Mouse (Mus musculus): Measurements from ENCODE around the gene Med24. TPM values are rescaled to one million over a fixed set of nuclear protein-coding genes. Genes with fewer than 3 reads are reported as not detected.

Gene Med24
- total RNA-seq, 2 experiments from 2014 or later: 8.8 to 17.6 TPM

DNA sequence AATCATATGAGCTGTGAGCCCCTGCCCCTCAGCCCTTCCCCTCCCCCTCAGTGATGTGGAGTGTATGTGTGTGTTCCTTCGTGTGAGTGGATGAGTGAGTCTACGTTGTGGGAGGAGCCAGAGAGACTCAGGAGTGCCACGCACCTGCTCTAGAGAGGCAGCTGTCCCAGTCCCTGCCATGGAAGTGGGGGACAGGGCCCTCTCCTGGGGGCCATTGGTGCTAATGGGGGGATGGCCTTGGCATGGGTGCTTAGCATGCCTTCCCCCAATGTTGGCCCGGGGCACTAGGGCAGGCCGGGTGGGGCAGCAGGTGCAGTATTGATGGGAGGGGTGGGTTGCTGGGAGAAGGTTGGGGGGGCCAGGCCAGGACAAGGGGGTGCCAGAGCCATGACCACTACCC lies 37.6 kb upstream of the Med24 start:
- ATAC-seq (replicated peaks; ENCODE audit: low FRiP score, poor library complexity, severe bottlenecking): no peak

DNA sequence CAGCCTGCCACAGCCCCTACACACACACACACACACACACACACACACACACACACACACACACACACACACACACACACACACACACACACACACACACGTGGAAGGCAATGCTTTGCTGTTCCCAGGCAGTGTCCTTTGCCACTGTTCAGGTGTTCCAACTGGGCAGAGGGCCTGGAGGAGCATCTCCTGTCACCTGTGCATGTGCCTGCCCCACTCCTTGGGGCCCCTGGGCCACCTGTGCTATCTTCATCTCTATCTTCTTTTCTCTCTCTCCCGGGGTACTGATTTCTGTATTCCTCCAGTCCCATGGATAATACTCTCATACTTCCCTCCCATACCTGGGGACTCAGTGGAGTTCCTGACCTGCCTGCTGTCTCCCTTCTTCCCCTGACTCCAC lies 37.1 kb upstream of the Med24 start:
- no peak for ATAC-seq (replicated peaks; ENCODE audit: low FRiP score, poor library complexity, severe bottlenecking)

DNA sequence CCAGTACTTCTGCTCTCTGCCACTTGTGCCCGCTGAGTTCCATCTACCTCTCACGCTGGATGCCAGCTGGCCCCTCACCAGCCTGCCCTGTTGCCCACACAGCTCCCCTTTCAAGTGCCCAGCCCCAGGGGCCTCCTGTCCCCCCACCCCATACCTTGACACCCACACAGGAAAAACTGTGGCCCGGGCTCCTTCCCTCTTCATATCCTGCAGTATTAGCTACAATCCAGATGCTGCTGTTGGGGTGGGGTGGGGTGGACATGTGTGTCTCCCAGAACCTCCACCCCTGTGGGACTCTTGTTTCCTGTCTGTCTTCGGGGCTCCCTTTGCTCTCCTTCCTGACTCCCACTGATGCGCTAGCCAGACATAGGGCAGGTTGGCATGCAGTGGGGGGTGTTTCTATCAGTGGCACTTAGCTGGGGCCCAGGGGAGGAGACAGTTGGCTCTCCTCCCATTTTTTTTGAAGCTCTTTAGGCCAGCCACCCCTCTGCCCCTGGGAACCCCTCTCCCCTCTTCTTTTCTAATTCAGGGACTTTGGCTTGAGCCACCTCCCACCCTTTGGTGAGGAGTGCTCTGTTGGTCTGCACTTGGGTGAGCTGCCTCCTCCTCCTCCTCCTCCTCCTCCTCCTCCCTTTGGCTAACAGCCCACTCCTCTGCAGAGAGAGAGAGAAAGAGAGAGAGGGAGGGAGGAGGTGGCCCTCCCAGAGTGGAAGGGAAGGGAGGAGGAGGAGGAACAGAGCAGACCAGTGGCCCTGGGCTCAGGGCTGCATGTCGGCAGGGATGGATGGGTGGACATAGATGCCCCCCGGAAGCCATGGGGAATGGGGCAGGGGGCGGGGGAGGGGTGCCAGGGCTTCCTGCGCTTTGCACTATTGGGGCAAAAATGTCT lies 36.4 kb upstream of the Med24 start:
- no peak for ATAC-seq (replicated peaks; ENCODE audit: low FRiP score, poor library complexity, severe bottlenecking)

DNA sequence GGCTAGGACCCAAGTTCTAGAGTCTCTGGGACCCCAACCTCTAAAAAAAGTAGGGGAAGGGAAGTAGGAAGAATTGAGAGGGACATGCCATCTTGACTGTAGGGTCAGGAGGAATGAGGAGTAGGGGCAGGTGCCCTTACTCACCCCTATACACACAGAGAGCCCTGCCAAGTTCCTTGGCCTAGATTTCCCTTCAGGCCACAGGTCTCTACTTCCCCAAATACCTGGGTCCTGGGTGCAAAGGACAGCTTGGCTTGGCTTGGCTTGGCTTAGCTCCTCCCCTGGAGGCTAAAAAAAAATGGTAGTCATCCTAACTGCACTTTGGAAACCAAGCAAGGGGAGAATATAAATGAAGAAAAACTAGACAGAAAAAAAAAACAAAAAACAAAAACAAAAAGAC lies 35.5 kb upstream of the Med24 start:
- ATAC-seq (replicated peaks; ENCODE audit: low FRiP score, poor library complexity, severe bottlenecking): no peak

DNA sequence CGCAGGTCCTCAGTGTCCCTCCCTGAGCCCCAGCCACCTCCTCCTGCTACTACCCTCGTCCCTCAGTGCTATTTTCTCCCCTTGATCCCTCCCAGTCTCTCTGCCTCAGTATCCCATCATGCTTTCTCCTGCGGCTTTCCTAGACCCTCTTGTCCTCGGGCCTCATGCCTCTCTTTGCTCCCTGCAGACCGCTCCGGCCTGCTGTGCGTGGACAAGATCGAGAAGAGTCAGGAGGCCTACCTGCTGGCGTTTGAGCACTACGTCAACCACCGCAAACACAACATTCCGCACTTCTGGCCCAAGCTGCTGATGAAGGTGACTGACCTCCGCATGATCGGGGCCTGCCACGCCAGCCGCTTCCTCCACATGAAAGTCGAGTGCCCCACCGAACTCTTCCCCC lies 34.9 kb upstream of the Med24 start:
- no peak for ATAC-seq (replicated peaks; ENCODE audit: low FRiP score, poor library complexity, severe bottlenecking)

DNA sequence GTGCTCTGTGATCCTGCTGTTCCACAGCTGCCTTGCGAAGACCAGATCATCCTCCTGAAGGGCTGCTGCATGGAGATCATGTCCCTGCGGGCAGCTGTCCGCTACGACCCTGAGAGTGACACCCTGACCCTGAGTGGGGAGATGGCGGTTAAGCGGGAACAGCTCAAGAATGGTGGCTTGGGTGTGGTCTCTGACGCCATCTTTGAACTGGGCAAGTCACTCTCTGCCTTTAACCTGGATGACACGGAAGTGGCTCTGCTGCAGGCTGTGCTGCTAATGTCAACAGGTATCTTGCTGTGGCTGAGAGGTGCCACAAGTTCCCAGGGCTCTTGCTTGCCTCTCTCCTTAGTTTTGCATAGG lies 34.2 kb upstream of the Med24 start:
- no peak for ATAC-seq (replicated peaks; ENCODE audit: low FRiP score, poor library complexity, severe bottlenecking)

DNA sequence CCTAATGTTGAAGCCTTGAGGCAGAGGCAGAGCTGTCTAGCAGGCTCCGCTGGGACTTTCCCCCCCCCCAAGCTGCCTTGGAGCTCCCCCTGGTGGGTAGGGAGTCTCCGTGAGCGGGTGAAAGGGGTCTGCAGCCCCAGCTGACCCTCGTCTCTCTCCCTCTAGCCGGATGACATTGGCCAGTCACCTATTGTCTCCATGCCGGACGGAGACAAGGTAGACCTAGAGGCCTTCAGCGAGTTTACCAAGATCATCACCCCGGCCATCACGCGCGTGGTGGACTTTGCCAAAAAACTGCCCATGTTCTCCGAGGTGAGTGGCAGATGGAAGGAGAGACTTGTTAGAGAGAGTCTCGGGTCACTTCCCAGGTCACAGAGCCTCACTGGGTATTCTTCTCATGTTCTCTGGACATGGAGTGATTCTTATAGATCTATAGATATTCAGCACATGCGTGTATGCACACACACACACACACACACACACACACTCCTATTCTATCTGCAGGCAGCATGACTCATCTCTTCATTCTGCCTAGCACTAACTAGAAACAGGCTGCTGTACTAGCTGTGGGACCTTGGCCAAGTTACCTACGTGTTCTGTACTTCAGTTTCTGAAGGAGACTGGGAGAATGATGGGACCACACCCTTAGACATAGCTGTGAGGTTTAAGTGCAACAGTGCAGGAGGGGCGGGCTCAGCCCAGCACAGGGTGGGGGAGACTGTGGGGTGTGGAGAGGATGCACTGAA lies 33.7 kb upstream of the Med24 start:
- ATAC-seq (replicated peaks; ENCODE audit: low FRiP score, poor library complexity, severe bottlenecking): 0 out of 2 replicates have a peak, but pooled peaks have one; percentile 31

DNA sequence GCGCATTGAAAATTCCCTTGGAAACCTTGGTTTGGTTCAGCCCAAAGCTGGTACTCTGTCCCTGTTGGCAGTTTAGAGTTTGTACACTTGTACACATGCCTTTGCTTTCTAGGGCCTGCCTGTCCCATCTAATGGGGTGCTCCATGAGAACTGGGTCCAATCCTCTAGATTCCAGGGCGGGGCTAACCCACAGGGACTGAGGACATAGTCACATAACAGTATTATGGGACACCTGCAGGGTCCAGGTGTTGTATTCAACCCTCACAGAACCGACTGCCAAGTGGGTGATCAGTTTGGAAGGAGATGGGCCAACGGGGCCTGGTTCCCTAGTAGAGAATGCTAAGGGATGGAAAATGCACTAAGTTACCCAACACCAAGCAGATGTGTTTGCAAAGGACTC lies 32.7 kb upstream of the Med24 start:
- ATAC-seq (replicated peaks; ENCODE audit: low FRiP score, poor library complexity, severe bottlenecking): no peak

DNA sequence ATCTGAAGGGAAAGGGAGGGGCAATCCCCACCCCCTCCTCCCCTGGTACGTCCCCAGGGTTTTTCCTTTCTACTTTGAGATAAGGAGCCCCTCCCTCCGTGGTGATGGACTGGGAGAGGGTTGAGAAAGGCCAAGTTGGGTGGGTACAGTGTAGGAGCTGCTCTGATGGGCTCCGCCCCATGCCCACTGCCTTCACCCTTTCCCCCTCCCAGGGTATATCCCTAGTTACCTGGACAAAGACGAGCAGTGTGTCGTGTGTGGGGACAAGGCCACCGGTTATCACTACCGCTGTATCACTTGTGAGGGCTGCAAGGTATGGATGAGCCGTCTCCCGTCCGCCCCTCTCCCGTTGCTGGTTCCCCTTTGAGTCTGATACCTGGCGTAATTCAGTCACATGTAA lies 27.5 kb upstream of the Med24 start:
- ATAC-seq (replicated peaks; ENCODE audit: low FRiP score, poor library complexity, severe bottlenecking): no peak

DNA sequence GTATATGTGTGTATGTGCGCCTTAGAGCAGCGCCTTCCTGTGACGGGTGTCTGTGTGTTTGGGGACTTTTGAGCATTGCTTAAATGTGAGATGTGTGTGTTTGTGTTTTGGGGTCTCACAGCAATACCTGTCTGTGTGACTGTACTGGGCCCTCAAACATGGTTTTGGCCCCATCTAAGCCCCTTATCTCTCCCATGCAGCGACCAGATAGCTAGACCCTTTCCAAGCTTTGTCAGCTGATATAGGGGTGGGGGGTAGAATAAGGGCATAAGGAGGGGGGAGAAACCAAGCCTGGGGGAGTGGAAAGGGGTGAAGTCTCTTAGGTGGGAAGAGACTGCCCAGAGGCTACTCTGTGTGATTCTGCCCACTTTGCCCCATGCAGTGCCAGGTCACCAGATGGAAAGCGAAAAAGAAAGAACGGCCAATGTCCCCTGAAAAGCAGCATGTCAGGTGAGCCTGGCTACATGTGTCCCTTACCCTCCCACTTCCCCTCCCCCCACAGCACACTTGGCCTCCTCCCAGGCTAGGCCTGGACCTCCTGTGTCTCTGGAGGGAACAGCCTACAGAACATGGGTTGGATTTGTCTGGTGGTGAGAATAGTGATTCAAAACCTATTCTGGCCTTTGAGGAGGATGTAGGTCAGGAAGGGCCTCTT lies 26.6 kb upstream of the Med24 start:
- ATAC-seq (replicated peaks; ENCODE audit: low FRiP score, poor library complexity, severe bottlenecking): no peak

DNA sequence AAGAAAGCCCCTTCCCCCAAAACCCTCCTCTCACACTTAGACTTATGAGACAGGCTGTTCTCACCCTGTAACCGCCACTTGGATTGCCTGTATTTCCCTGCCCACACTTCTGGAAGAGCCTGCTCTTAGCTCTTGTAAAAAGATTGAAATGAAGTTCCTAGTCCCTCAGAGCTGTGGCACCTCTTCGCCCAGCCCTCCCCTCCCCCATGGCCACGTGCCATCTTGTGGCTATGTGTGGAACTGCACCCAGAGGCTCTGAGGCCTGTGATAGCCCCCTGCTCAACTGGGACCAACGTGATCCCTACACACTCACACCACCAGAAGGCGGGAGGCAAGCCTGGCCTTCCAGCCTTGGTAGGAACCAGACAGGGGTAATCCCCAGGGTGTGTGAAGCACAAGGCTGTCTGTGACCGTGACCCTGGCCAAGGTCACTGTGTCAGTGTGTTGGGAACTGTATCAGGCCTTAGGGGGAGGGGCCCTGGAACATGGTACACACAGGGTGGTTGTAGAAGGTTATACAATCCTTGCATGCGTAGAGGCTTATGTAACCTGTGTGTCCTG lies 25.5 kb upstream of the Med24 start:
- ATAC-seq (replicated peaks; ENCODE audit: low FRiP score, poor library complexity, severe bottlenecking): peak; percentile 69

DNA sequence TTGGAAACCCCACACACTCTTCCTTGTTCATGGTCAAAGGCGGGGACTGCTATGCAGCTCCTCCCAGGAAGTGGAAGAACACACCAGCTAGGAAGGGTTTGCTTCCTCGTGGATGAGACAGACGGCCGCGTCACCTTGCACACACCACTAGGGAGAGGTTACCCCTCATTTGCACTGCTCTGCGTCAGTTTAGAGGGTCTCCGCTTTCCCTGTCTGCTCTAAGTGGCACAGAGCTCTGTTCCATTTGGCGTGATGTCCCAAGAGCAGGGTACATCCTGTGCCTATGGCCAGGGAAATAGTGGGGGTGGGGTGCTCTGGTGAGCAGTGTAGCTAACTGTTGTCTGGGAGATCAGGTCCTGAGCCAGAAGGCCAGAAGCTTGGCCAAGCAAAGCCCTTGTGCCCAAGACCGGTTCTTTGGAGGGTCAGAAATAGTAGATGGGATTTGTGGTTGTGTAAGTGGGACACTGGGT lies 25.0 kb upstream of the Med24 start:
- ATAC-seq (replicated peaks; ENCODE audit: low FRiP score, poor library complexity, severe bottlenecking): 0 out of 2 replicates have a peak, but pooled peaks have one; percentile 17

DNA sequence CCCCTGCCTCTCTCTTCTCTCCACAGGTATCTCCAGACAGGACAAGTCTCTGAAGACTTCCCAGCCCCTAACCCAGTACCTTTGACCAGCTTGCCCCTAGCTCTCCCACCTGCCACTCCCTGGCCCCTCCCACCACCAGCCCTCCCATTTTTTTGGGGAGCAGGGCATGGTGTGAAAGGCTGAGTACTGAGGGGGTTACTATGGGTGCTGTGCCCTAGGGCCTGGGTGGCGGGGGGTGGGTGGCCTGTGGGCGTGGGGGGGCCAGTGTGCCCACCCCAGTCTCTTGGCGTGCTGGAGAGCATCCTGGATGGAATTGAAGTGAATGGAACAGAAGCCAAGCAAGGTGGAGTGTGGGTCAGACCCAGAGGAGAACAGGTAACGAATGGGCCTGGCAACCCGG lies 24.0 kb upstream of the Med24 start:
- no peak for ATAC-seq (replicated peaks; ENCODE audit: low FRiP score, poor library complexity, severe bottlenecking)

DNA sequence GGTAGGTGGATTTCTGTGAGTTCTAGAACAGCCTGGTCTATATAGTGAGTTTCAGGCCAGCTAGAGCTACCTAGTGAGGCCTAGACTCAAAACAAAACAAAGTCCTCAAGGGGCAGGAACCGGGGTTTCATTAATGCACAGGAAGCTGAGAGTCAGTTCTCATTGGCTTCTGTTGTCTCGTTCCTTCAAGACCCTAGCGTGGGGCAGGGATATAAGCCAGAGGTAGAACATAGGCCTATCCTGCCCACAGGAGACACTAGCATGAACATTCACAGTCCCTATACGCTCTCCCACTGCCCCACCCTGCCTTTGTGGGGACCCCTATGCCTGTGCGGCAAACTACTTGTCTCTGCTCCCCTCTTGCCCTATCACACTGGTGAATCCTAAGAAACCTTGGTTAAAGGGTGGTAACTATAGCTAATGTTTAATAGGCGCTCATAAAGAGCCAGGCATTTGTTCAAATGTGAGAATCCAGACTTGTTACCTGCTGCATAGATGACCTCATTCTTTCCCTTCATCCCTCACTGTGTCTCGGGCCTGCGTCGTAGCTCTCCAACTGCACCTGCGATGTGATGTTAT lies 23.4 kb upstream of the Med24 start:
- no peak for ATAC-seq (replicated peaks; ENCODE audit: low FRiP score, poor library complexity, severe bottlenecking)

DNA sequence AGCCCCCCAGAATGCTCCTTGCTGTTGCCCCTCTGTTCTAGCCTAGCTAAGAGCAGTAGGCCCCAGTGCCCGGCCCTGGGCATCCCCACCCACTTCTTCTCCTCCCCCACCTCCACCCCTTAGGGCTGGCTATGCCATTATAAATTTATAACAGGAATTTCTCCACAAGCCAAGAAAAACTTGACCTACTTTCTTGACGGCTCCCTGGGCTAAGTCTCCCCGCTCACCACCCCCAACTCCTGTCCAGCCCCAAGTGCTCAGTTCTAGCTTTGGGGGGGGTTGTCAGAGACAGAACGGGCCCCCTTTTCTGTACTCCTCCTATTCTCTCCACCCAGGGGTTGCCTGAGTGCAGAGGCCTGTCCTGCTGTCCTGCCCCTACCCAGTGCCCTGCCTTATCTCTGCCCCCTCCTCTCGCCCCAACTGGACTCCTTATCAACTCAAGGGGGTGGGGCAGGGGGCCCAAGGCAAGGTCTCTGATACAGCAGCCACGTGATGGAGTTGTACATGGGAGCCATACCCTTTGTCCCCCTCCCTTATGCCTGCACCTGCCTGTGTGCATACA lies 22.1 kb upstream of the Med24 start:
- no peak for ATAC-seq (replicated peaks; ENCODE audit: low FRiP score, poor library complexity, severe bottlenecking)

DNA sequence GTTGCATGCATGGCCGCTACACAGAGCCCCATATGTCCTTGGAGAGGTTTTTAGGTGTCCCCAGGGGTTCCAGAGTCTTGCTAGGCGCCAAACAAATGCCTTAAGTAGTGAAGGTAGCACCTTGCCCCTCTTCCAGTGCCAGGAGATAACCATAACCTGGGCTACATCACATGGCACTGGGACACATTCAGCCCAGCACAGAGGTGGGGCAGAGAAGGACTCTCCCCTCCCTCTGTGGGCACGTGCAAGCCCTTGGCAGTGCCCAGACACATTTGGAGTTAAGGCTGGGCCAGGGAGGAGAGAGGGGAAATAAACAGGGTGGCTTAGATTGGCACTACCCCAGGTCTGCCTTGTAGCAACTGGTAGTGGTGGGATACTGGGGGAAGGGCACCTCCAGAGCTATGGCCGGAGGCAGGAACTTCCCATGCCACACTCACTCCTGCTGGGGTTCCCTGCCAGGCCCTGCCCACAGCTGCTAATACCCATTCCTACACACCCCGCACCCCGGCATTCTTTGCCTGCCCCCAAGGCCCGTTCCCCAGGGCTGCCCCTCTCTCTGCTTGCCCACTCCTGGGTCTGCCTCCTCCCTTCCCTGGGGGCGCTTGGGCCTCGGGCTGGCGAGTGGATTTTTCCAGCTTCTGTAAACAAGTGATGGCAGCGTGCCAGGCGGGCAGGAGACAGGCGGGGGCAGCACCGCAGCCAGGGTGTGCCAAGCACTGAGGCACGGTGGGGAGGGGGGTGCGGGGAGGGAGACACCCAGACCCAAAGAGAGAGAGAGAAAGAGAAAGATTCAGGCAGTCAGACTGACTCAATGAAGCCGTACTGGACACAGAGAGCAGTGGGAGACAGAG lies 21.3 kb upstream of the Med24 start:
- 0 out of 2 replicates have a peak, but pooled peaks have one; percentile 14 for ATAC-seq (replicated peaks; ENCODE audit: low FRiP score, poor library complexity, severe bottlenecking)

DNA sequence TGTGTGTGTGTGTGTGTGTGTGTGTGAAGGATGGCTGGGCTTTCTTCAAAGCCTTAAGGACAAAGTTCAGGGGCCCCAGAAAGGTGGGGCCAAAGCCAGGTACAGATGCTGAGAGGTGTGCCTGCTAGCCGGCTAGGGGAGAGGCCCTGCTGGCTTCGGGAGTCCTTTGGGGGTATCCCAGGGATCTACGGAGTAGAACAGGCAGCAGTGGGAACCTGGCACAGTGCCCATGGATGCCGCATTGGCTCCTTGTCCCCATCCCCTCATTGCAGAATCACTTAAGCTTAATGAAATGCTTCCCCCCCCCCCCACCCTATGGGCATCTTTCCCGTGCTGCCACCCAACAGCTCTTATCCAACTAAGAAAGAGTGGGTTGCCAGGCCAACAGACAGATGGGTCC lies 20.5 kb upstream of the Med24 start:
- ATAC-seq (replicated peaks; ENCODE audit: low FRiP score, poor library complexity, severe bottlenecking): no peak

DNA sequence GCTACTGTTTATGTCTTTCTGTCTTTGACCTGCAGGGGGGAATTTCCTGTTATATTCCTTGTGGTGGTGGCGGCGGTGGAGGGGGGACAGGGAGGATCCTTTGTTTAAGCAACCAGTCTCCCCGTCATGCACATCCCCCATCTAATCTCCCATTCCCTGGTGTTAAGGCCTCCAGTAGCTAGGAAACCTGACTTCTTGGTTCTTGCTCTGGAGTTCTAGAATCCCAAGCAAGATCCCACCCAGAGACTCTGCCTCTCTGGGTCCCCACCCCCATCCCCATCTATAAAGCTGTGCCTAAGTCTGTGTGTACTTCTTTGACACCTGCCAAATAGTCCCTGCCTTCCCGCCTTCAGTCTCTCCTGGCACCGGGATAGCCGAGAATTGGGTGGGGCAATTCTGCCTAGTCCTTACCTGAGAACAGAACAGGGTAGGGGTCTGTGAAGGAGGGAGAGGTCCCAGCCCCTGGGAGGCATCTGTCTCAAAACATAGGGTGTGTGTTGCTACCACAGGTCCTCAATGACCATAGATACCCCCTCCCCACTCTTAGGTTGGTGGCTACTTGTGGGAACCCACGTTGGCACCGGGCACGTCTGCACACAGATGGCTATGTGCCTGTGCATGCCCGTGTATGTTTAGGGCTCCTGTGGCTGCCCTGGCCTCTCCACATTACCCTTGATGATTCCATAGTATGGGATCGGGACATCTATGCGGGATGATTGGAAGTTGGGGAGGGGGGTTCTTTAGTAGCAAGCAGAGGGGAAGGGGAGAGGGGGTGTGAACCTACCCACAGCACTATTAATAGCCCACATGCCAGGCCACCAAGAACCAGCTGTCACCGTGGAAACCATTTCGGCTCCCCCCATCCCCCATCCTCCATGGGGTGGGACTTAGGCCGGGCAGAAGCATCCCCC lies 19.5 kb upstream of the Med24 start:
- no peak for ATAC-seq (replicated peaks; ENCODE audit: low FRiP score, poor library complexity, severe bottlenecking)
